In genomic region chr10:75424498-75424901, GRCm38 (mm10) we compare ENCODE assay signal across 15 mouse cellular contexts. TPM values are rescaled to one million over a fixed set of nuclear protein-coding genes. Genes with fewer than 3 reads are reported as not detected.
DNase-seq lines count a peak whose midpoint lies in the region; ATAC-seq and TF ChIP-seq lines count a peak whose summit lies in the region.
"Had no signal": no experiment of that assay in that cellular context is flagged by ENCODE, and none has a peak within 500 bp of the region (broad histone marks: within the 10 kb centered on the region; RNA-seq: fewer than 3 reads in every experiment).

No protein-coding gene starts in this region.

- H3K36me3 ChIP-seq in heart, adult 2 months (ENCODE audit: control insufficient read depth, insufficient read depth, low read length), result no peaks in the 10 kb centered on the region
- no peaks in the 10 kb centered on the region for H3K36me3 ChIP-seq in kidney, embryonic 16.5 days (ENCODE audit: insufficient read depth, low read length)
- no peaks in the 10 kb centered on the region for H3K36me3 ChIP-seq in thymus, adult 2 months (ENCODE audit: control insufficient read depth, insufficient read depth, low read length)
- no peaks in the 10 kb centered on the region for H3K36me3 ChIP-seq in forebrain, postnatal 0 days (ENCODE audit: insufficient read depth)
- H3K36me3 ChIP-seq: limb, embryonic 13.5 days; midbrain, embryonic 13.5 days had no signal

- 30% methylated on average over 10 of the region's 10 CpGs for WGBS in heart, adult 2 months
- 75% methylated on average over 10 of the region's 10 CpGs for WGBS in kidney, embryonic 16.5 days
- 32% methylated on average over 10 of the region's 10 CpGs for WGBS in thymus, adult 2 months
- 92% methylated on average over 10 of the region's 10 CpGs for WGBS in forebrain, postnatal 0 days

- TF ChIP-seq EP300 in heart, adult 2 months (IDR thresholded peaks at IDR 0.05; ENCODE audit: insufficient read depth, low read depth, low read length), result no peak

- DNase-seq in heart, adult 2 months, result no peak
- DNase-seq in heart, postnatal 25 days (ENCODE audit: low spot score), result no peak
- DNase-seq in kidney, postnatal 36 days, result peak; percentile 48 to 49
- DNase-seq in thymus, adult 2 months, result no peak
- no peak for DNase-seq in thymus, postnatal 10 days (ENCODE audit: low spot score in 2 of 2)
- DNase-seq in forebrain, postnatal 0 days, result no peak
- DNase-seq: cerebellum, adult 2 months; embryo, embryonic 11 days; gastrocnemius, postnatal 36 days had no signal

- no peak overlapping the region for H3K4me3 ChIP-seq in heart, adult 2 months
- H3K4me3 ChIP-seq in kidney, embryonic 16.5 days (ENCODE audit: low read length), result no peak overlapping the region
- H3K4me3 ChIP-seq in thymus, adult 2 months (ENCODE audit: control insufficient read depth, insufficient read depth, low read length), result peak overlapping the region; percentile 26
- H3K4me3 ChIP-seq in forebrain, postnatal 0 days (ENCODE audit: low read depth, low read length), result no peak overlapping the region
- H3K4me3 ChIP-seq: limb, embryonic 13.5 days; midbrain, embryonic 13.5 days had no signal

- H3K27ac ChIP-seq in heart, adult 2 months, result peak overlapping the region; percentile 24
- H3K27ac ChIP-seq in kidney, embryonic 16.5 days (ENCODE audit: low read length), result no peak overlapping the region
- H3K27ac ChIP-seq in thymus, adult 2 months (ENCODE audit: control insufficient read depth, insufficient read depth, low read length), result no peak overlapping the region
- H3K27ac ChIP-seq in forebrain, postnatal 0 days (ENCODE audit: low read depth, low read length), result no peak overlapping the region
- H3K27ac ChIP-seq: limb, embryonic 13.5 days; midbrain, embryonic 13.5 days had no signal

- no peaks in the 10 kb centered on the region for H3K9me3 ChIP-seq in kidney, embryonic 16.5 days (ENCODE audit: low read length)
- H3K9me3 ChIP-seq in forebrain, postnatal 0 days (ENCODE audit: low read length), result no peaks in the 10 kb centered on the region
- H3K9me3 ChIP-seq: limb, embryonic 13.5 days; midbrain, embryonic 13.5 days had no signal

- no peaks in the 10 kb centered on the region for H3K27me3 ChIP-seq in heart, adult 2 months (ENCODE audit: control insufficient read depth, insufficient read depth, low read length)
- H3K27me3 ChIP-seq in kidney, embryonic 16.5 days (ENCODE audit: insufficient read depth, low read length), result no peaks in the 10 kb centered on the region
- no peaks in the 10 kb centered on the region for H3K27me3 ChIP-seq in thymus, adult 2 months (ENCODE audit: control insufficient read depth, insufficient read depth, low read length)
- no peaks in the 10 kb centered on the region for H3K27me3 ChIP-seq in forebrain, postnatal 0 days (ENCODE audit: insufficient read depth, low read length)
- H3K27me3 ChIP-seq: limb, embryonic 13.5 days; midbrain, embryonic 13.5 days had no signal

- intact Hi-C loops in heart, adult 2 months (cut with DNase I), result no loop called here
- intact Hi-C loops in heart, postnatal 25 days (cut with DNase I), result no loop called here

- H3K4me2 ChIP-seq in kidney, embryonic 16.5 days (replicated peaks; ENCODE audit: low read depth, low read length), result no peak overlapping the region
- no peak overlapping the region for H3K4me2 ChIP-seq in forebrain, postnatal 0 days (ENCODE audit: low read depth)
- H3K4me2 ChIP-seq: limb, embryonic 13.5 days; midbrain, embryonic 13.5 days had no signal

- TF ChIP-seq CTCF in heart, adult 2 months (IDR thresholded peaks at IDR 0.05), result no peak
- no peak for TF ChIP-seq CTCF in thymus, adult 2 months (IDR thresholded peaks at IDR 0.05; ENCODE audit: borderline replicate concordance, control insufficient read depth, extremely low read depth, insufficient read depth, low read length, poor library complexity)
- TF ChIP-seq CTCF in forebrain, postnatal 0 days (IDR thresholded peaks at IDR 0.05; ENCODE audit: low read depth), result no peak

- peaks cover 4% of the 10 kb centered on the region for H3K4me1 ChIP-seq in heart, adult 2 months (ENCODE audit: control insufficient read depth, insufficient read depth, low read length)
- peaks cover 5% of the 10 kb centered on the region; the same call in 1 of the 2 replicates for H3K4me1 ChIP-seq in kidney, embryonic 16.5 days (ENCODE audit: insufficient read depth, low read length)
- H3K4me1 ChIP-seq in thymus, adult 2 months (replicated peaks; ENCODE audit: control insufficient read depth, insufficient read depth, low read length), result peaks cover 4% of the 10 kb centered on the region; the same call in 1 of the 2 replicates
- no peaks in the 10 kb centered on the region for H3K4me1 ChIP-seq in forebrain, postnatal 0 days (ENCODE audit: insufficient read depth)
- H3K4me1 ChIP-seq: limb, embryonic 13.5 days; midbrain, embryonic 13.5 days had no signal

- no peak for TF ChIP-seq POLR2A in heart, adult 2 months (IDR thresholded peaks at IDR 0.05; ENCODE audit: insufficient read depth, low read depth, low read length)
- no peak for TF ChIP-seq POLR2A in thymus, adult 2 months (IDR thresholded peaks at IDR 0.05; ENCODE audit: control insufficient read depth, extremely low read depth, insufficient read depth, low read length, poor library complexity)

- H3K79me2 ChIP-seq in heart, adult 2 months (replicated peaks; ENCODE audit: control insufficient read depth, insufficient read depth, low read length), result no peaks in the 10 kb centered on the region

- no peak for ATAC-seq in kidney, embryonic 16.5 days (ENCODE audit: low FRiP score, low TSS enrichment)
- no peak for ATAC-seq in megakaryocyte-erythroid progenitor cell, adult 5-6 weeks (replicated peaks; ENCODE audit: low FRiP score, low TSS enrichment, poor library complexity, severe bottlenecking)
- ATAC-seq in forebrain, postnatal 0 days, result no peak
- ATAC-seq: hindbrain, embryonic 16.5 days; midbrain, embryonic 13.5 days had no signal

- no peak overlapping the region for H3K9ac ChIP-seq in heart, adult 2 months (ENCODE audit: low read depth, low read length)
- H3K9ac ChIP-seq in kidney, embryonic 16.5 days (replicated peaks; ENCODE audit: low read length), result no peak overlapping the region
- no peak overlapping the region for H3K9ac ChIP-seq in forebrain, postnatal 0 days
- H3K9ac ChIP-seq: limb, embryonic 13.5 days; midbrain, embryonic 13.5 days had no signal

RNA-seq across cellular contexts. Expression of gene Upb1, which starts 23.6 kb away (rescaled TPM):
- under 1 TPM; 0.70 to 0.89 TPM for total RNA-seq in heart, adult 2 months (2021)
- polyA plus RNA-seq in heart, adult 2 months (2012; rRNA removed), result 0.35 and 0.70 TPM in 2 replicates
- under 1 TPM; 0.22 to 0.70 TPM for total RNA-seq in heart, postnatal 25 days (2021)
- 3.1 and 3.3 TPM in 2 replicates for polyA plus RNA-seq in kidney, embryonic 16.5 days (2015; fragmentation: Nextera tagmentation; extraction: Ambion mirVana)
- 0.77 and 0.97 TPM in 2 replicates for polyA plus RNA-seq in thymus, adult 2 months (2012; rRNA removed)
- not detected in 2 replicates for total RNA-seq in megakaryocyte-erythroid progenitor cell, adult 5-6 weeks (2014; fragmentation: Nextera tagmentation)
- 0.19 and 0.50 TPM in 2 replicates for total RNA-seq in megakaryocyte-erythroid progenitor cell, adult 5-6 weeks (2017)
- 0.38 and 0.62 TPM in 2 replicates for total RNA-seq in forebrain, postnatal 0 days (2014; rRNA removed)
- polyA plus RNA-seq in forebrain, postnatal 0 days (2015; fragmentation: Nextera tagmentation; extraction: Ambion mirVana), result 0.58 and 0.75 TPM in 2 replicates
- total RNA-seq: gastrocnemius, postnatal 36 days had no signal
- polyA plus RNA-seq: midbrain, embryonic 13.5 days; neural tube, embryonic 11.5 days had no signal

Comparison
In these comparisons a context has a peak if more than half of its experiments do, and no peak if none do; other contexts are left out.
1. DNase-seq: peak in kidney, postnatal 36 days (2 of 2); none in heart, adult 2 months (0 of 2), heart, postnatal 25 days (single experiment), thymus, adult 2 months (single experiment), thymus, postnatal 10 days (0 of 2) and forebrain, postnatal 0 days (single experiment).